ENCODE assay signal across 30 mouse cellular contexts in the genomic region with DNA sequence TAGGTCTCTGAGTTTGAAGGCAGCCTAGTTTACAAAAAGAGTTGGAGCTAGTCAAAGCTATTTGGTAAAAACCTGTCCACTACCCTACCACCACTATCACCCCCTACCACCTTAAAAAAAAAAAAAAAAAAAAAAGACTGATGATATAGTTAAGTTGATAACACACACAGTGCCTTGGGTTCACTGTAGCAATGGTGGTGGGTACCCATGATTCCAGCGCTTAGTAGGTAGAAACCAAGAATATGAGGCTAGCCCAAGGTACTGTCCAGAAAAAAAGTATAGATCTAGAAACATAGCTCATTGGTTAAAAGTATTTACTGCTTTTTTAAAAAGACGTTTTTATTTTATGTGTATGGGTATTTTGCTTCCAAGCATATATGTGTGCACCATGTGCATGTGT.
"Had no signal": no experiment of that assay in that cellular context is flagged by ENCODE, and none has a peak within 500 bp of the region (broad histone marks: within the 10 kb centered on the region; RNA-seq: fewer than 3 reads in every experiment).

No protein-coding gene starts in this region.

- H3K9me3 ChIP-seq: limb, embryonic 10.5 days; limb, embryonic 12.5 days; limb, embryonic 13.5 days; limb, embryonic 15.5 days; liver, embryonic 12.5 days; liver, embryonic 13.5 days; liver, embryonic 15.5 days; lung, embryonic 15.5 days; megakaryocyte, embryonic 14.5 days; midbrain, embryonic 12.5 days; midbrain, embryonic 13.5 days; midbrain, embryonic 15.5 days; neural tube, embryonic 12.5 days had no signal

- H3K4me3 ChIP-seq: left cerebral cortex, adult 2 months; limb, embryonic 10.5 days; limb, embryonic 12.5 days; limb, embryonic 13.5 days; limb, embryonic 15.5 days; liver, embryonic 12.5 days; liver, embryonic 13.5 days; liver, embryonic 15.5 days; lung, embryonic 15.5 days; megakaryocyte, embryonic 14.5 days; midbrain, embryonic 12.5 days; midbrain, embryonic 13.5 days; midbrain, embryonic 15.5 days; myocyte; neural tube, embryonic 12.5 days had no signal

- H3K4me1 ChIP-seq: limb, embryonic 10.5 days; limb, embryonic 12.5 days; limb, embryonic 13.5 days; limb, embryonic 15.5 days; liver, embryonic 12.5 days; liver, embryonic 13.5 days; liver, embryonic 15.5 days; lung, embryonic 15.5 days; megakaryocyte, embryonic 14.5 days; midbrain, embryonic 12.5 days; midbrain, embryonic 13.5 days; midbrain, embryonic 15.5 days; neural tube, embryonic 12.5 days had no signal

- H3K27ac ChIP-seq: left cerebral cortex, adult 2 months; limb, embryonic 10.5 days; limb, embryonic 12.5 days; limb, embryonic 13.5 days; limb, embryonic 15.5 days; liver, embryonic 12.5 days; liver, embryonic 13.5 days; liver, embryonic 14.5 days; liver, embryonic 15.5 days; lung, embryonic 15.5 days; macrophage; midbrain, embryonic 12.5 days; midbrain, embryonic 13.5 days; midbrain, embryonic 15.5 days; neural tube, embryonic 12.5 days had no signal

- DNase-seq: left cerebral cortex, postnatal 4 days; liver; liver, embryonic 13.5 days; liver, postnatal 0 days; lung, adult 18-20 months; lung, adult 2 months; lung, embryonic 14.5 days; lung, postnatal 10 days; lung, postnatal 14 days; lung, postnatal 4 days; midbrain, embryonic 14.5 days had no signal

- H3K27me3 ChIP-seq: limb, embryonic 12.5 days; limb, embryonic 13.5 days; limb, embryonic 15.5 days; liver, embryonic 12.5 days; liver, embryonic 13.5 days; liver, embryonic 15.5 days; lung, embryonic 15.5 days; megakaryocyte, embryonic 14.5 days; midbrain, embryonic 12.5 days; midbrain, embryonic 13.5 days; midbrain, embryonic 15.5 days; neural tube, embryonic 12.5 days had no signal

- H3K9ac ChIP-seq: limb, embryonic 12.5 days; limb, embryonic 13.5 days; limb, embryonic 15.5 days; liver, embryonic 12.5 days; liver, embryonic 13.5 days; liver, embryonic 14.5 days; liver, embryonic 15.5 days; liver, postnatal 0 days; lung, embryonic 14.5 days; lung, embryonic 15.5 days; midbrain, embryonic 12.5 days; midbrain, embryonic 13.5 days; midbrain, embryonic 15.5 days; neural tube, embryonic 12.5 days had no signal

- H3K4me2 ChIP-seq: limb, embryonic 12.5 days; limb, embryonic 13.5 days; limb, embryonic 15.5 days; liver, embryonic 11.5 days; liver, embryonic 12.5 days; liver, embryonic 13.5 days; liver, embryonic 15.5 days; lung, embryonic 14.5 days; lung, embryonic 15.5 days; midbrain, embryonic 12.5 days; midbrain, embryonic 13.5 days; midbrain, embryonic 15.5 days; neural tube, embryonic 12.5 days had no signal

- ATAC-seq: liver, embryonic 12.5 days; liver, postnatal 0 days; lung, postnatal 0 days; midbrain, embryonic 13.5 days; midbrain, embryonic 15.5 days; midbrain, embryonic 16.5 days had no signal
